ENCODE assay signal across 10 mouse cellular contexts in the genomic region with DNA sequence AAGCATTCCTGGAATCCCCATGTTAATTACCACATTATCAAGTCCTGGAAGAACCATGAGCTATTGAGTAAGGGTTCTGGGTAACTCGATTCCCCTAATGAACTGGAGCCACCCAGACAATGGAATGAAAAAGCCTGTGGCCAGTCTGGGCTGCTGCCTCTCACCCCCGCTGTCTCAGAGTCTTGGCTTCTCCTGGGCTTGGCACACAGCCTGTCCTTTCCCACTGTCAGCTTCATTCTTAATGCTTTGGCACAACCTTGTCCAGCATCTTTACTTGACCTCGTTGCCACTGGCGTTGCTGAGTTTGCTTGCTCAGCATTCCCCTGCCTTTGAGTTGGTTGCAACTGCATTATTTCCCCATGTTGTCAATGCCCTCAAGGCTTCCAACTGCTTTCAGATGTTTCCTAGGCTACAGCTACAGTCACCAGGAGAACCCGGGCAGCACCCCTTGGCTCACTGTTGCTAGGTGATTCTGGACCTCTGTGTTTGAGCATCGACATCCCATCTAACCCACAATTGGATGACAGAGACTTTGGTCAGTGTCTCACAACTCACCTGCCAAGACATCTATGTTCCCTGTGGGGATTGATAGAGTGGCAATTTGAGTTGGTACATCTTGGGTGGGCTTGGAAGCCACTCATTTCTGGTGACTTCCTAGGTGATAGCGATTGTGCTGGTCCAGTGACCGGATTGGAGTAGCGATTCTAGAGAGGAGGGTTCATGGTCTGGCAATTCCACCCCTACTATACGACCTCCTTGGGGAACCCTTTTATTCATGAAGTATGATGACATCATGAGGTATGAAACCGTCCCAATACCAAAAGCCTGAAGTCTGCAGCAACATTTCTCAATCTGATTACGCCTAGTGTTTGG.
DNase-seq lines count a peak whose midpoint lies in the region; ATAC-seq and TF ChIP-seq lines count a peak whose summit lies in the region.
"Had no signal": no experiment of that assay in that cellular context is flagged by ENCODE, and none has a peak within 500 bp of the region (broad histone marks: within the 10 kb centered on the region; RNA-seq: fewer than 3 reads in every experiment).

No protein-coding gene starts in this region.

- peak; percentile 24 for DNase-seq in lung, postnatal 0 days (ENCODE audit: low spot score)
- no peak for DNase-seq in lung, postnatal 36 days
- DNase-seq in cerebellum, postnatal 10 days: peak; percentile 81 to 87
- DNase-seq in testis, postnatal 10 days (ENCODE audit: low spot score): no peak
- no peak for DNase-seq in spleen, postnatal 14 days (ENCODE audit: low spot score in 2 of 2)

- H3K4me1 ChIP-seq in lung, postnatal 0 days (ENCODE audit: insufficient read depth, low read depth, low read length): 0 out of 2 replicates have a peak, but pooled peaks cover 3% of the 10 kb centered on the region
- H3K4me1 ChIP-seq in heart, embryonic 15.5 days (replicated peaks): peaks cover 58% of the 10 kb centered on the region
- peaks cover 3% of the 10 kb centered on the region; the same call in 1 of the 2 replicates for H3K4me1 ChIP-seq in midbrain, embryonic 16.5 days (ENCODE audit: control insufficient read depth, insufficient read depth, low read length)
- H3K4me1 ChIP-seq in intestine, embryonic 15.5 days (replicated peaks): no peaks in the 10 kb centered on the region
- H3K4me1 ChIP-seq: embryonic facial prominence, embryonic 15.5 days had no signal

- no peak overlapping the region for H3K4me3 ChIP-seq in lung, postnatal 0 days (ENCODE audit: low read depth, low read length)
- H3K4me3 ChIP-seq in heart, embryonic 15.5 days: no peak overlapping the region
- no peak overlapping the region for H3K4me3 ChIP-seq in midbrain, embryonic 16.5 days (ENCODE audit: low read depth, low read length)
- no peak overlapping the region for H3K4me3 ChIP-seq in intestine, embryonic 15.5 days (replicated peaks)
- H3K4me3 ChIP-seq: embryonic facial prominence, embryonic 15.5 days; limb, embryonic 13.5 days had no signal

- 76% methylated on average over 12 of the region's 12 CpGs for WGBS in lung, postnatal 0 days
- 71% methylated on average over 12 of the region's 12 CpGs for WGBS in heart, embryonic 15.5 days
- WGBS in midbrain, embryonic 16.5 days: 67% methylated on average over 12 of the region's 12 CpGs
- 86% methylated on average over 12 of the region's 12 CpGs for WGBS in intestine, embryonic 15.5 days

- TF ChIP-seq EP300 in lung, postnatal 0 days (IDR thresholded peaks at IDR 0.05): no peak

- no peaks in the 10 kb centered on the region for H3K9me3 ChIP-seq in lung, postnatal 0 days (ENCODE audit: low read length)
- no peaks in the 10 kb centered on the region for H3K9me3 ChIP-seq in heart, embryonic 15.5 days (replicated peaks)
- H3K9me3 ChIP-seq in midbrain, embryonic 16.5 days (replicated peaks; ENCODE audit: control insufficient read depth, low read length, poor library complexity, severe bottlenecking): no peaks in the 10 kb centered on the region
- H3K9me3 ChIP-seq in intestine, embryonic 15.5 days: no peaks in the 10 kb centered on the region
- H3K9me3 ChIP-seq: embryonic facial prominence, embryonic 15.5 days; limb, embryonic 13.5 days had no signal

- TF ChIP-seq CTCF in lung, postnatal 0 days (IDR thresholded peaks at IDR 0.05): no peak

- H3K36me3 ChIP-seq in lung, postnatal 0 days (ENCODE audit: insufficient read depth, low read length): no peaks in the 10 kb centered on the region
- no peaks in the 10 kb centered on the region for H3K36me3 ChIP-seq in heart, embryonic 15.5 days
- no peaks in the 10 kb centered on the region for H3K36me3 ChIP-seq in midbrain, embryonic 16.5 days (ENCODE audit: control insufficient read depth, insufficient read depth, low read length)
- no peaks in the 10 kb centered on the region for H3K36me3 ChIP-seq in intestine, embryonic 15.5 days
- H3K36me3 ChIP-seq: embryonic facial prominence, embryonic 15.5 days; limb, embryonic 13.5 days had no signal

- peak; percentile 33; the same call in 1 of the 2 replicates for ATAC-seq in lung, postnatal 0 days
- ATAC-seq in heart, embryonic 15.5 days (replicated peaks; ENCODE audit: insufficient number of reproducible peaks, insufficient read depth, low FRiP score, low read depth): no peak
- peak; percentile 57 for ATAC-seq in midbrain, embryonic 16.5 days
- no peak for ATAC-seq in intestine, embryonic 15.5 days

- no peak overlapping the region for H3K27ac ChIP-seq in lung, postnatal 0 days (ENCODE audit: low read length)
- H3K27ac ChIP-seq in heart, embryonic 15.5 days: peak overlapping the region; percentile 28; the same call in 1 of the 2 replicates
- no peak overlapping the region for H3K27ac ChIP-seq in midbrain, embryonic 16.5 days (ENCODE audit: low read length)
- H3K27ac ChIP-seq in intestine, embryonic 15.5 days: no peak overlapping the region
- H3K27ac ChIP-seq: embryonic facial prominence, embryonic 15.5 days; limb, embryonic 13.5 days had no signal

- no peak overlapping the region for H3K4me2 ChIP-seq in lung, postnatal 0 days (replicated peaks; ENCODE audit: low read depth, low read length)
- no peak overlapping the region for H3K4me2 ChIP-seq in heart, embryonic 15.5 days
- no peak overlapping the region for H3K4me2 ChIP-seq in midbrain, embryonic 16.5 days (ENCODE audit: low read length)
- no peak overlapping the region for H3K4me2 ChIP-seq in intestine, embryonic 15.5 days (replicated peaks)
- H3K4me2 ChIP-seq: embryonic facial prominence, embryonic 15.5 days; limb, embryonic 13.5 days had no signal

- H3K9ac ChIP-seq in lung, postnatal 0 days (replicated peaks; ENCODE audit: low read depth): no peak overlapping the region
- H3K9ac ChIP-seq in heart, embryonic 15.5 days: no peak overlapping the region
- no peak overlapping the region for H3K9ac ChIP-seq in midbrain, embryonic 16.5 days (ENCODE audit: low read depth, low read length)
- no peak overlapping the region for H3K9ac ChIP-seq in intestine, embryonic 15.5 days
- H3K9ac ChIP-seq: embryonic facial prominence, embryonic 15.5 days; limb, embryonic 13.5 days had no signal

- no peaks in the 10 kb centered on the region for H3K27me3 ChIP-seq in lung, postnatal 0 days (replicated peaks; ENCODE audit: insufficient read depth, low read length)
- no peaks in the 10 kb centered on the region for H3K27me3 ChIP-seq in heart, embryonic 15.5 days
- H3K27me3 ChIP-seq in midbrain, embryonic 16.5 days (ENCODE audit: control insufficient read depth, insufficient read depth, low read depth, low read length): no peaks in the 10 kb centered on the region
- H3K27me3 ChIP-seq in intestine, embryonic 15.5 days (replicated peaks): no peaks in the 10 kb centered on the region
- H3K27me3 ChIP-seq: embryonic facial prominence, embryonic 15.5 days; limb, embryonic 13.5 days had no signal

Comparison
In these comparisons a context has a peak if more than half of its experiments do, and no peak if none do; other contexts are left out.
1. DNase-seq: peak in lung, postnatal 0 days (single experiment) and cerebellum, postnatal 10 days (2 of 2); none in lung, postnatal 36 days (single experiment), testis, postnatal 10 days (single experiment) and spleen, postnatal 14 days (0 of 2).
2. ATAC-seq: peak in lung, postnatal 0 days (single experiment) and midbrain, embryonic 16.5 days (single experiment); none in heart, embryonic 15.5 days (single experiment) and intestine, embryonic 15.5 days (single experiment).